Mouse (Mus musculus): Measurements from ENCODE around the gene Higd1c.

GRCm38 (mm10) chr15:100423916-100424315 is 59.6 kb downstream of the Higd1c start:
- TF ChIP-seq CTCF (IDR thresholded peaks at IDR 0.05; ENCODE audit: extremely low read depth, insufficient read depth, insufficient read length, insufficient replicate concordance) (no peak), POLR2A (IDR thresholded peaks at IDR 0.05; ENCODE audit: low read depth, low read length) (no peak)

Measured in spleen, adult 2 months (tissue).